Mouse (Mus musculus): ENCODE measurements around the gene Tlr13. TPM values are rescaled to one million over a fixed set of nuclear protein-coding genes. Genes with fewer than 3 reads are reported as not detected.
"Not testable (repeated sequence)": the region's sequence is repeated elsewhere in the genome, so short reads cannot be mapped to it uniquely, and the experiment has no call there.

Tlr13 gene
- total and polyA plus RNA-seq, 2 experiments = 0.71 to 2.4 TPM

DNA sequence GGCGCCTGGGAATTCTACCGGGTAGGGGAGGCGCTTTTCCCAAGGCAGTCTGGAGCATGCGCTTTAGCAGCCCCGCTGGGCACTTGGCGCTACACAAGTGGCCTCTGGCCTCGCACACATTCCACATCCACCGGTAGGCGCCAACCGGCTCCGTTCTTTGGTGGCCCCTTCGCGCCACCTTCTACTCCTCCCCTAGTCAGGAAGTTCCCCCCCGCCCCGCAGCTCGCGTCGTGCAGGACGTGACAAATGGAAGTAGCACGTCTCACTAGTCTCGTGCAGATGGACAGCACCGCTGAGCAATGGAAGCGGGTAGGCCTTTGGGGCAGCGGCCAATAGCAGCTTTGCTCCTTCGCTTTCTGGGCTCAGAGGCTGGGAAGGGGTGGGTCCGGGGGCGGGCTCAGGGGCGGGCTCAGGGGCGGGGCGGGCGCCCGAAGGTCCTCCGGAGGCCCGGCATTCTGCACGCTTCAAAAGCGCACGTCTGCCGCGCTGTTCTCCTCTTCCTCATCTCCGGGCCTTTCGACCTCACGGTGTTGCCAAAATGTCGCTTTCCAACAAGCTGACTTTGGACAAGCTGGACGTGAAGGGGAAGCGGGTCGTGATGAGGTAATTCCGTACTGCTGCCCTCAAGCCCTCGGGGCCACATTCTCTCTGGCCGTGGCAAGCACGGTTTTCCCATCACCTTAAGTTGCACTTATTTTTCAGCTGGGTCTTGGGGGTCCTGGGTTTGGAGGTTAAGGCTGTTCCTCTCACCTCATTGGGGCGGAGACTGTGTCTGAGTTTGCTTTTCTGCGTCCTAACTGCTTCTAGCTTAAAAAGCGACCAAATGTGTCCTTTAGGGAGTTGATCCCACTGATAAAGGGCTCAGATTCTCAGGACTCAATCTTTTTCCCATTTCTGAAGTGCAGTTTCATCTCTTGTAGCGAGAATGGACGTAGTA, 44.0 kb downstream of the Tlr13 start, which contains the start of gene Pgk1:
Gene Pgk1, plus strand, starts transcription at position 388 of the 937 bp plus-strand sequence.
- Histone ChIP-seq H3K4me3 (ENCODE audit: insufficient read depth, low read depth, low read length) (peak within 1 kb of the TSS; percentile 71), H3K4me1 (ENCODE audit: control insufficient read depth, insufficient read depth, low read length) (peaks cover 19% of the 10 kb centered on the region; the same call in 1 of the 2 replicates), H3K79me2 (ENCODE audit: control insufficient read depth, insufficient read depth, low read length) (peaks cover 11% of the 10 kb centered on the region; the same call in 1 of the 2 replicates), H3K27me3 (ENCODE audit: control insufficient read depth, insufficient read depth, low read length) (no peaks in the 10 kb centered on the region), H3K27ac (replicated peaks; ENCODE audit: insufficient read depth, low read depth, low read length) (peak within 1 kb of the TSS; percentile 98), H3K36me3 (ENCODE audit: control insufficient read depth, insufficient read depth, low read length) (peaks cover 8% of the 10 kb centered on the region), H3K9ac (ENCODE audit: low read depth, low read length) (peak within 1 kb of the TSS; percentile 89)
- DNase-seq (ENCODE audit: extremely low read depth, low read depth, low spot score) = peak; percentile 92
- TF ChIP-seq POLR2A (IDR thresholded peaks at IDR 0.05; ENCODE audit: extremely low read depth, insufficient read depth, low read length) = 0 out of 2 replicates have a peak, but pooled peaks have one; percentile 21
- TF ChIP-seq CTCF (IDR thresholded peaks at IDR 0.05; ENCODE audit: low read depth, low read length) = 0 out of 2 replicates have a peak, but pooled peaks have one; percentile 11
- WGBS = under 1% methylated on average over 31 of the region's 55 CpGs

- Histone ChIP-seq H3K27me3 (ENCODE audit: control insufficient read depth, insufficient read depth, low read length) (no peaks in the 10 kb centered on the region), H3K27ac (replicated peaks; ENCODE audit: insufficient read depth, low read depth, low read length) (peak overlapping the region; percentile 98), H3K79me2 (ENCODE audit: control insufficient read depth, insufficient read depth, low read length) (peaks cover 11% of the 10 kb centered on the region; the same call in 1 of the 2 replicates), H3K4me3 (ENCODE audit: insufficient read depth, low read depth, low read length) (peak overlapping the region; percentile 71), H3K9ac (ENCODE audit: low read depth, low read length) (peak overlapping the region; percentile 89), H3K36me3 (ENCODE audit: control insufficient read depth, insufficient read depth, low read length) (peaks cover 15% of the 10 kb centered on the region), H3K4me1 (ENCODE audit: control insufficient read depth, insufficient read depth, low read length) (peaks cover 19% of the 10 kb centered on the region; the same call in 1 of the 2 replicates)
- DNase-seq (ENCODE audit: extremely low read depth, low read depth, low spot score) = peak; percentile 76
- WGBS = under 1% methylated on average over 12 of the region's 12 CpGs
- no peak for TF ChIP-seq CTCF (IDR thresholded peaks at IDR 0.05; ENCODE audit: low read depth, low read length)
These were observed 44.7 kb downstream of the Tlr13 start for GRCm38 (mm10) chrX:106187737-106188136.

GRCm38 (mm10) chrX:106189356-106189755, 46.4 kb downstream of the Tlr13 start:
- Histone ChIP-seq H3K27ac (replicated peaks; ENCODE audit: insufficient read depth, low read depth, low read length) (peak overlapping the region; percentile 19; the same call in 1 of the 2 replicates), H3K4me3 (ENCODE audit: insufficient read depth, low read depth, low read length) (no peak overlapping the region)
- DNase-seq (ENCODE audit: extremely low read depth, low read depth, low spot score) = no peak

GRCm38 (mm10) chrX:106190091-106190490, 47.1 kb downstream of the Tlr13 start:
- H3K4me3 ChIP-seq (ENCODE audit: insufficient read depth, low read depth, low read length) = no peak overlapping the region
- H3K9ac ChIP-seq (ENCODE audit: low read depth, low read length) = no peak overlapping the region
- 8% methylated on average over 4 of the region's 4 CpGs for WGBS
- peak; percentile 74 for DNase-seq (ENCODE audit: extremely low read depth, low read depth, low spot score)
- peaks cover 11% of the 10 kb centered on the region; the same call in 1 of the 2 replicates for H3K79me2 ChIP-seq (ENCODE audit: control insufficient read depth, insufficient read depth, low read length)
- peaks cover 19% of the 10 kb centered on the region; the same call in 1 of the 2 replicates for H3K4me1 ChIP-seq (ENCODE audit: control insufficient read depth, insufficient read depth, low read length)
- no peaks in the 10 kb centered on the region for H3K27me3 ChIP-seq (ENCODE audit: control insufficient read depth, insufficient read depth, low read length)
- no peak overlapping the region for H3K27ac ChIP-seq (replicated peaks; ENCODE audit: insufficient read depth, low read depth, low read length)
- TF ChIP-seq POLR2A (IDR thresholded peaks at IDR 0.05; ENCODE audit: extremely low read depth, insufficient read depth, low read length) (no peak), CTCF (IDR thresholded peaks at IDR 0.05; ENCODE audit: low read depth, low read length) (no peak)
- peaks cover 25% of the 10 kb centered on the region for H3K36me3 ChIP-seq (ENCODE audit: control insufficient read depth, insufficient read depth, low read length)

More at GRCm38 (mm10) chrX:106189356-106189755, 46.4 kb downstream of the Tlr13 start:
- WGBS = 28% methylated on average over 5 of the region's 5 CpGs
- no peak for TF ChIP-seq CTCF (IDR thresholded peaks at IDR 0.05; ENCODE audit: low read depth, low read length)
- TF ChIP-seq POLR2A (IDR thresholded peaks at IDR 0.05; ENCODE audit: extremely low read depth, insufficient read depth, low read length) = no peak
- Histone ChIP-seq H3K27me3 (ENCODE audit: control insufficient read depth, insufficient read depth, low read length) (no peaks in the 10 kb centered on the region), H3K79me2 (ENCODE audit: control insufficient read depth, insufficient read depth, low read length) (peaks cover 11% of the 10 kb centered on the region; the same call in 1 of the 2 replicates), H3K36me3 (ENCODE audit: control insufficient read depth, insufficient read depth, low read length) (peaks cover 22% of the 10 kb centered on the region), H3K9ac (ENCODE audit: low read depth, low read length) (no peak overlapping the region), H3K4me1 (ENCODE audit: control insufficient read depth, insufficient read depth, low read length) (peaks cover 19% of the 10 kb centered on the region; the same call in 1 of the 2 replicates)

DNA sequence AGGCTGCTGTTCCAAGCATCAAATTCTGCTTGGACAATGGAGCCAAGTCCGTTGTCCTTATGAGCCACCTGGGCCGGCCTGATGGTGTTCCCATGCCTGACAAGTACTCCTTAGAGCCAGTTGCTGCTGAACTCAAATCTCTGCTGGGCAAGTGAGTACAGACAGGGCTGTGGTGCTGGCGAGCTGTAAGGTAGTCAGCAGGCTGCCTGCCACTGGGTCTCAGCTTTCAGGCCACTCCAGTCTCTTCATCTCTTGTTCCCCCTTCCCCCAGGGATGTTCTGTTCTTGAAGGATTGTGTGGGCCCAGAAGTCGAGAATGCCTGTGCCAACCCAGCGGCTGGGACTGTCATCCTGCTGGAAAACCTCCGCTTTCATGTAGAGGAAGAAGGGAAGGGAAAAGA, 51.4 kb downstream of the Tlr13 start:
- H3K4me3 ChIP-seq (ENCODE audit: insufficient read depth, low read depth, low read length); H3K4me1 ChIP-seq (ENCODE audit: control insufficient read depth, insufficient read depth, low read length); H3K27me3 ChIP-seq (ENCODE audit: control insufficient read depth, insufficient read depth, low read length); H3K27ac ChIP-seq (replicated peaks; ENCODE audit: insufficient read depth, low read depth, low read length); H3K9ac ChIP-seq (ENCODE audit: low read depth, low read length); H3K79me2 ChIP-seq (ENCODE audit: control insufficient read depth, insufficient read depth, low read length); DNase-seq (ENCODE audit: extremely low read depth, low read depth, low spot score): not testable (repeated sequence)
- WGBS = 95% methylated on average over 6 of the region's 6 CpGs
- peaks cover 60% of the 10 kb centered on the region for H3K36me3 ChIP-seq (ENCODE audit: control insufficient read depth, insufficient read depth, low read length)

Data from liver, adult 2 months (tissue).